Mouse (Mus musculus) megakaryocyte, embryonic 14.5 days (primary cell): ENCODE measurements at regions not wholly inside any gene's neighbourhood (a gene's known extent, or its start where the extent isn't known, plus 50 kb on each side); places are given as distances from the start of the nearest gene placed in this dataset.

Source experiments
- FLI1 ChIP-seq: IDR thresholded peaks from 2 replicates; pipeline ENCODE4 v1.6.1; 2012; ENCODE audit warnings: low read length, inconsistent platforms, mixed read lengths
- GATA1 ChIP-seq: IDR thresholded peaks from 3 replicates; pipeline ENCODE4 v1.6.1; 2012; ENCODE audit warnings: mixed read lengths, low read length, inconsistent platforms, borderline replicate concordance

DNA sequence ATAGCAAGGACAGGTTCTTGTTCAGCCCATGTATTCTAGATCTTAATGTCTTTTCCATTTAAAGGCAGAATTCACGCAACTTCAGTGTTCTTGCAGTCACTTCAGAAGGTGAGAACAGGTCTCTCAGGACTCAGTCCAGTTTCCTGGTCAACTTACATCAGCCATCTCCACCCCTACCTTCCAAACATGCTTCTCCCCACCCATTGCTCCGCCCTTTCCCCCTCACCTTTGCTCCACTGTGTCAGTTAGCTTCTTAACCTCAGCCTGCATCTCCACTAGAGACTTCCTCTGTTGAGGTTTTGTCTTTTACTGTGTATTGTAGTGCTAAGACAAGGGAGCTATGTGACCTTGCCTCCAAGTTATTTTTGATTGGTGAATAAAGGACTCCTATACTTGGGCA lies 127.0 kb upstream of the Dyrk2 start:
- TF ChIP-seq GATA1 (no peak), FLI1 (no peak)
